Mouse (Mus musculus) hindbrain, embryonic 10.5 days (tissue): ENCODE results near the gene Olfr1419. TPM values are rescaled to one million over a fixed set of nuclear protein-coding genes. Genes with fewer than 3 reads are reported as not detected.
A peak's percentile ranks its signal among the peaks of the same experiment; 100 is the strongest.

Experiments used
- DNase-seq: peaks from one replicate; pipeline ENCODE4 v3.0.0-alpha.2; 2017; ENCODE audit warnings: low spot score
- H3K27ac ChIP-seq: fragments of 300-500 bp; sonication (generic); 2 replicates; pipeline ENCODE4 v1.5.1; 2016; ENCODE audit warnings: mild to moderate bottlenecking, moderate library complexity
- H3K27me3 ChIP-seq: fragments of 300-500 bp; sonication (generic); 2 replicates; pipeline ENCODE4 v1.6.1; 2016; ENCODE audit warnings: mild to moderate bottlenecking; ENCODE audit not compliant: poor library complexity, insufficient read depth, severe bottlenecking
- H3K36me3 ChIP-seq: fragments of 300-500 bp; sonication (generic); 2 replicates; pipeline ENCODE4 v1.6.1; 2016; ENCODE audit warnings: mild to moderate bottlenecking, moderate library complexity
- H3K4me1 ChIP-seq: fragments of 300-500 bp; sonication (generic); replicated peaks from 2 replicates; pipeline ENCODE4 v1.6.1; 2016; ENCODE audit warnings: mild to moderate bottlenecking
- H3K4me3 ChIP-seq: fragments of 300-500 bp; sonication (generic); 2 replicates; pipeline ENCODE4 v1.5.1; 2016; ENCODE audit warnings: mild to moderate bottlenecking, moderate library complexity
- H3K9me3 ChIP-seq: fragments of 300-500 bp; sonication (generic); 2 replicates; pipeline ENCODE4 v1.6.1; 2016; ENCODE audit warnings: mild to moderate bottlenecking, moderate library complexity
- WGBS: fragments of 180-500 bp; shearing (Covaris S2); methylation state at CpG from one replicate; pipeline ENCODE4 v1.1.7; 2016; 5-methylcytosine and 5-hydroxymethylcytosine counted together
- polyA plus RNA-seq: library from polyadenylated mRNA; unstranded; fragments of >200 nt; fragmentation: Nextera tagmentation; extraction: Ambion mirVana; gene quantifications from 2 replicates; pipeline ENCODE4 v1.2.1, GENCODE M21; 2016

Gene Olfr1419
- polyA plus RNA-seq, 1 experiment from 2014 or later, result not detected

DNA sequence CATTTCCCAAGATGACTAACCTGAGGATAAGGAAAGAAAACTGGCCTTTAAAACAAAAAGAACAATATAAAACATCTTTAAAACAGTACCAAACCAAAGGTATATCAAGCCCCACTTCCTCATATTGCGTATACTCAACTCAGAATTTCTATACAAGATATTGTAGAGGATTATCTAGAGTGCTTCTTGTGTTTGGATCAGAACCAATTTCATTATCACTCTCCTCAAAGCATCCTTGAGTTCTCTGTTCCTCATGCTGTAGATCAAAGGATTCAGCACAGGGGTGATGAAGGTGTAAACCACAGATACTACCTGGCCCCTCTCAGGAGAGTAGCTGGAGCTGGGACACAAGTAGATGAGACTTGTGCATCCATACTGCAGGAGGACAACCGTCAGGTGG is 20.1 kb downstream of the Olfr1419 start:
- Histone ChIP-seq H3K9me3 (no peaks in the 10 kb centered on the region), H3K27me3 (no peaks in the 10 kb centered on the region), H3K4me3 (no peak overlapping the region), H3K27ac (no peak overlapping the region), H3K4me1 (no peaks in the 10 kb centered on the region), H3K36me3 (no peaks in the 10 kb centered on the region)
- DNase-seq, result no peak
- 90% methylated on average over 2 of the region's 2 CpGs for WGBS

DNA sequence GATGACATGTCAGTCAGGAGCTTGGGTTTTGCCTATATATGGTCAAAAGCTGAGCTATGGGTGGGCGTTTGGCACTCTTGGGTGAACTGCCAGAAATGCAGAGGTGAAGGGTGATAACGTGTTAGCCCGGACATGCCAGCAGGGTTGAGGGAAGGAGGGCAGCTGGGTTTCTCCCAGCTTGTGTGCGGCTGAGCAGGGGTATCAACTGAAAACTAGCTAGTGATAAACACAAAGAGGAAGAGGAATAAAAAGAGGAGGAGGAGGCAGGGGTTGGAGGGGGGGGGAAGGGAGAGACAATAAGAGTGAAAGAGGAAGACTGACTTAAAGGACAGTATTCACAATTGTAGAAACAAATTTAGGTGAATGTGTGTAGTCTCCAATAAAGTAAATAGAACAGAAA is 22.3 kb downstream of the Olfr1419 start:
- 68% methylated on average over 4 of the region's 4 CpGs for WGBS
- H3K4me3 ChIP-seq, result no peak overlapping the region
- H3K27me3 ChIP-seq, result no peaks in the 10 kb centered on the region
- no peaks in the 10 kb centered on the region for H3K9me3 ChIP-seq
- no peaks in the 10 kb centered on the region for H3K4me1 ChIP-seq
- no peak overlapping the region for H3K27ac ChIP-seq
- no peaks in the 10 kb centered on the region for H3K36me3 ChIP-seq
- DNase-seq, result no peak

DNA sequence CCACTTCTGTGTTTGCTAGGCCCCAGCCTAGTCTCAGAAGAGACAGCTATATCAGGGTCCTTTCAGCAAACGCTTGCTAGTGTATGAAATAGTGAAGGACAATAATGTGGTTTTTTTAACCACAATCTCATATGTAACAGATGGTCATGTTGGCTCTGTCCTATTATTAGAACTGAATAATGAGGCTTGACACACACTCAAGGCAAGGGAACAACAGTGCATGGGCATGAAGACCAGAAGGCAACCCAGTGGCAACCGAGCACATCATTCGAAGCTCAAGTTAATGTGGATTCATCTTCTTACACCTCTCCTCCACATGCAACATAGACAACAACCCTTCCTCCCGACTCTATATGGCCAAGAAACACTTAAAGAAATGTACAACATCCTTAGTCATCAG is 28.6 kb downstream of the Olfr1419 start:
- H3K36me3 ChIP-seq, result no peaks in the 10 kb centered on the region
- H3K27ac ChIP-seq, result no peak overlapping the region
- H3K9me3 ChIP-seq, result no peaks in the 10 kb centered on the region
- H3K4me1 ChIP-seq, result no peaks in the 10 kb centered on the region
- H3K4me3 ChIP-seq, result no peak overlapping the region
- WGBS, result 86% methylated on average over 4 of the region's 4 CpGs
- no peaks in the 10 kb centered on the region for H3K27me3 ChIP-seq
- no peak for DNase-seq

DNA sequence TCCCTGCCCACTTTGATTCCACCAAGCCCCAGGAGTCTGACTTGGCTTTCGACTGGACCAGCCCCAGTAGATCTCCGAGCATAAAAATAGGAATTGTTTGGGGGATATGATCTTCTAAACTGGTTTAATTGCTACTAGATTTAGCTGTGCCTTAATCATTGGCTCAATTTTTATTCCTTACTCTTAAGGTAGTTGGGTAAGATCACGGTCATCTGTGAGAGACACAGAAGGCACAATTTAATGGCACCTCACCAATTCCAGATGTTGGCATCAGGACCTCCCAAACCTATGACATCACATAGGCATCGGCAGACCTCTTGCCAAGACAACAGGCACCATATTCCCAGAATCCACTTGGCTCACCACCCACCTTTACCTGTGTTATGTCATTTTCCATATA is 35.8 kb downstream of the Olfr1419 start, which contains the start of gene Olfr1417:
Gene Olfr1417, minus strand, starts transcription at position 101 of the 400 bp plus-strand sequence.
- no peak for DNase-seq
- WGBS, result 87% methylated on average over 4 of the region's 4 CpGs
- Histone ChIP-seq H3K4me3 (no peak within 1 kb of the TSS), H3K4me1 (no peaks in the 10 kb centered on the region), H3K27ac (no peak within 1 kb of the TSS), H3K27me3 (no peaks in the 10 kb centered on the region), H3K36me3 (no peaks in the 10 kb centered on the region), H3K9me3 (no peaks in the 10 kb centered on the region)

DNA sequence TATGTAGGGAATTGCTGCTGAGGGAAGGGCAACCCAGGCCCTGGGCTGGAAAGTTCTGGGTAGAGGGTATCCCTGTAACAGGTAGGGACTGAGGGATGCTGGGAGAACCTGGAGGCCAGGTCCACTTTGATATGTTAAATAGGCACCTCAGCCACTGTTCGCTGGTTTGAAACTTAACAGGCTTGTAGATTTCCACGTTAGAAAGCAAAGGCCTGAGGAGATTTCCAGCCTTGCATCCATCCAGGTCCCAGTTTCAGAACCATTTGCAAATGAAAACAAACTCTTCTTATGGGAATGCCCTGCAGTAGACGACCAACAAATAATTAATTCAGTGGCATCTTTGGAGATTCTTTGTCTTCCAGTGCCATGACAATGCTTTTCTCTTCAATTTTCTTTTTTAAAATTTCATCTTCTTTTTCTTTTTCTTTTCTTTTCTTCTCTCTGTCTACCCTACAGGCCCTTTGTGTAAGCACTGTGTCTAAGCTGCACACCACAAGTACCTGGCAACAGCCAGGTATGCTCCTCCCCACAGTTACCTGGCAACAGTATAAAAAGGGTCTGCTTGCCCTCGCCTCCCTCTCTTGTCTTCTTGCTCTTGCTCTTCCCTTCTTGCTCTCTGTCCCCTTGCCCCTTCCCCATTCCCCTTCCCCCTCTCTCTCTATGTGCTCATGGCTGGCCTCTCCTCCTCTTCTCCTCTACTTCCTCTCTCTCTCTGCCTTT is 51.4 kb downstream of the Olfr1419 start:
- no peak for DNase-seq
- Histone ChIP-seq H3K4me1 (peaks cover 13% of the 10 kb centered on the region), H3K9me3 (no peaks in the 10 kb centered on the region), H3K27ac (no peak overlapping the region), H3K36me3 (no peaks in the 10 kb centered on the region), H3K27me3 (peaks cover 18% of the 10 kb centered on the region), H3K4me3 (no peak overlapping the region)
- 26% methylated on average over 4 of the region's 4 CpGs for WGBS

DNA sequence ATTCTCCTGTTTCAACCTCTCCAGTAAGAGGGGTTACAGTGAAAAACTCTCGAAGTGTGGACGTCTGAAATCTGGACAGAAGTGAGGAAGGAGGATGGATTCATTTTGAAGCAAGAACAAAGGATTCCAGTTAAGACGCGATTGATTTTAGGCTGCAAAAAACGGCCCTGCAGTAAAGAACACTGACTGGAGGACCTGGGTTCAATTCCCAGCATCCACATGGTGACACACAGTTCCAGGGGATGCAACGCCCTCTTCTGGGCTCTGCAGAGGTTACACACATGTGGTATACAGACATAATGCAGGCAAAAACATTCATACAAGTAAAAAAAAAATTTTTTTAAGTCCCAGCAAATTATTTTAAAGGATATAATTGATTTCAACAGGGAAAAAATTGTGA is 54.7 kb downstream of the Olfr1419 start:
- Histone ChIP-seq H3K27me3 (peaks cover 49% of the 10 kb centered on the region), H3K4me3 (peak overlapping the region; percentile 72), H3K27ac (no peak overlapping the region), H3K4me1 (peaks cover 20% of the 10 kb centered on the region), H3K36me3 (no peaks in the 10 kb centered on the region), H3K9me3 (no peaks in the 10 kb centered on the region)
- no peak for DNase-seq
- 34% methylated on average over 6 of the region's 6 CpGs for WGBS

DNA sequence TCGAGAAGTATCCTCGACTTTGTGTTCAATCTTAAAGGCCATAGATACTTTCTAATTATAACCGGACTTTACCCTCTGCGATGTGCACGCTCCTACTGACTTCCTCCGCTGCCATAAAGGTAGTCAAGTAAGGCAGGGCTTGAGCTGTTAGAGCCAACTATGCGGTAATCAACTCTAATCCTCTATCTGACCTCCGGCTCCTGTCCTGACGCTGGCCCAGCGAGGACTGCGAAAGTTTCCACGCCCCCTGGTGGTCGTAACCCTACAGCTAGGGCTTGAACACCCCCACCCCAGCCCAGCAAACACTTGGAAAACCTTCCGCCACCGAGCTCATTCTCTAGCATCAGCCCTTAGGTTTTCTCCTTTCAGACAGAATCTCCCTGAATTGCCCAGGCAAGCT is 55.1 kb downstream of the Olfr1419 start:
- H3K27ac ChIP-seq, result no peak overlapping the region
- no peaks in the 10 kb centered on the region for H3K36me3 ChIP-seq
- H3K4me1 ChIP-seq, result peaks cover 20% of the 10 kb centered on the region
- WGBS, result under 1% methylated on average over 15 of the region's 15 CpGs
- no peaks in the 10 kb centered on the region for H3K9me3 ChIP-seq
- DNase-seq, result peak; percentile 88
- H3K4me3 ChIP-seq, result peak overlapping the region; percentile 72
- peaks cover 53% of the 10 kb centered on the region for H3K27me3 ChIP-seq

DNA sequence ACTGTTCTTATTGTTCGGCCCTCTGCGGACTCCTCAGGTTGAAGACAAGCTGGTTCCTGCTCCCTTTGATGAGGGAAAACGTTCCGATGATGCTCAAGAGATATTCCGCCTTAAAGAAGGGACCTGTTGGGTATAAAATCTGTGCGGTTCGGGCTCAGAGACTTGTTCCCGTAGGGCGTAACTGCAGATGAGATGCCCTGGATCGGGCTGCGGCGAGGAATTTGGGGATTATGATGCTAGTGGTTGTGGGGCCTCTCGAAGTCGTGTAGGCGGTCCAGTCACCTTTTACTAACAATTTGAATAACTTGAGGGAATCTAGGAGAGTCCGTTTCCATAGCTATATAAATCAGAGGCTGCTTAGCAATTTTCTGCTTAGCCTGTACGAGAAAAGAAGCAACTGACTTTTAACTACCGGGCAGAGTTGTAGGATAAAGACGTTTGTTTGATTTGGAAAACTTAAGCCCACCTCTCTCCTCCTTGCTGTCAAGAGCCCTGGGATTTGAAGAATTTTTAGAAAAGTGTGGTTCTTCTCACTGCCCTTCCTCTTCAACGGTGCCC is 55.7 kb downstream of the Olfr1419 start, which contains the start of gene Stx3:
Gene Stx3, minus strand, starts transcription at position 261 of the 558 bp plus-strand sequence.
- peak within 1 kb of the TSS; percentile 79 for H3K27ac ChIP-seq
- peaks cover 20% of the 10 kb centered on the region for H3K4me1 ChIP-seq
- DNase-seq, result peak; percentile 28
- peaks cover 57% of the 10 kb centered on the region for H3K27me3 ChIP-seq
- peak within 1 kb of the TSS; percentile 72 for H3K4me3 ChIP-seq
- no peaks in the 10 kb centered on the region for H3K9me3 ChIP-seq
- under 1% methylated on average over 20 of the region's 20 CpGs for WGBS
- no peaks in the 10 kb centered on the region for H3K36me3 ChIP-seq

Other genes starting within 250 kb of the Olfr1419 start
- not detected in 2 replicates for gene Ms4a3, start 234.3 kb downstream of the Olfr1419 start, polyA plus RNA-seq
- not detected in 2 replicates for gene Oosp2, start 214.5 kb downstream of the Olfr1419 start, polyA plus RNA-seq
- not detected in 2 replicates for gene Oosp1, start 184.0 kb downstream of the Olfr1419 start, polyA plus RNA-seq
- not detected in 2 replicates for gene Oosp3, start 178.1 kb downstream of the Olfr1419 start, polyA plus RNA-seq
- not detected in 2 replicates for gene Gif, start 127.6 kb downstream of the Olfr1419 start, polyA plus RNA-seq
- gene Mrpl16, start 104.7 kb downstream of the Olfr1419 start, polyA plus RNA-seq, result 49.1 and 55.1 TPM in 2 replicates
- 5.8 and 8.7 TPM in 2 replicates for gene Stx3, start 55.7 kb downstream of the Olfr1419 start, polyA plus RNA-seq
- gene Olfr1417, start 35.9 kb downstream of the Olfr1419 start, polyA plus RNA-seq, result not detected in 2 replicates
- gene Olfr1418, start 14.0 kb downstream of the Olfr1419 start, polyA plus RNA-seq, result not detected in 2 replicates
- 0.07 TPM in 1 of 2 replicates, not detected in the other for gene Olfr1420, start 11.5 kb upstream of the Olfr1419 start, polyA plus RNA-seq
- gene Patl1, start 37.3 kb upstream of the Olfr1419 start, polyA plus RNA-seq, result 22.2 and 23.7 TPM in 2 replicates
- 2.9 and 3.1 TPM in 2 replicates for gene Osbp, start 90.8 kb upstream of the Olfr1419 start, polyA plus RNA-seq
- 0.03 and 0.04 TPM in 2 replicates for gene Olfr1423, start 166.2 kb upstream of the Olfr1419 start, polyA plus RNA-seq
- gene Olfr1424, start 187.6 kb upstream of the Olfr1419 start, polyA plus RNA-seq, result not detected in 2 replicates
- not detected in 2 replicates for gene Olfr1425, start 202.6 kb upstream of the Olfr1419 start, polyA plus RNA-seq
- not detected in 2 replicates for gene Olfr1426, start 216.9 kb upstream of the Olfr1419 start, polyA plus RNA-seq
- not detected in 2 replicates for gene Olfr1427, start 228.2 kb upstream of the Olfr1419 start, polyA plus RNA-seq
- not detected in 2 replicates for gene Olfr1428, start 240.8 kb upstream of the Olfr1419 start, polyA plus RNA-seq
- gene Olfr76, start 248.1 kb upstream of the Olfr1419 start, polyA plus RNA-seq, result not detected in 2 replicates